Mouse (Mus musculus) CH12.LX (cell line): ENCODE measurements around the gene Spred2. TPM values are rescaled to one million over a fixed set of nuclear protein-coding genes. Genes with fewer than 3 reads are reported as not detected.

Source experiments
- DNase-seq: peaks from one replicate; pipeline ENCODE4 v3.0.0-alpha.2; 2013; ENCODE audit errors: extremely low read depth
- H3K27ac ChIP-seq: 2 replicates; pipeline ENCODE4 v1.5.1; 2012; ENCODE audit warnings: low read depth, mild to moderate bottlenecking, control low read depth, moderate library complexity; ENCODE audit not compliant: insufficient read depth
- H3K27me3 ChIP-seq: replicated peaks from 2 replicates; pipeline ENCODE3; 2012; ENCODE audit warnings: inconsistent platforms
- H3K36me3 ChIP-seq, 2 experiments: replicated peaks in 1 of 2; 2 replicates each; pipeline versions ENCODE3 to v1.6.1; 2012; ENCODE audit warnings: inconsistent platforms in 1 of 2, low read length in 1 of 2, mild to moderate bottlenecking in 1 of 2, mixed read lengths in 1 of 2, moderate library complexity in 1 of 2; ENCODE audit not compliant: control insufficient read depth in 1 of 2, insufficient read depth in 1 of 2
- H3K4me1 ChIP-seq, 2 experiments: 2 replicates each; pipeline ENCODE4 v1.6.1; 2012; ENCODE audit warnings: inconsistent platforms in 1 of 2, moderate library complexity in 1 of 2; ENCODE audit not compliant: insufficient read depth in 2 of 2, control insufficient read depth in 1 of 2
- H3K4me2 ChIP-seq: 2 replicates; pipeline ENCODE4 v1.6.1; 2012; ENCODE audit warnings: low read depth, mild to moderate bottlenecking, control low read depth; ENCODE audit not compliant: poor library complexity, insufficient read depth, severe bottlenecking
- H3K4me3 ChIP-seq, 3 experiments: fragments of 150-350 bp in 1 of 3; sonication (generic) in 1 of 3; replicated peaks in 1 of 3; 2 replicates each; pipeline versions ENCODE3 to v1.5.1; 2011 to 2012; ENCODE audit warnings: low read depth in 2 of 3, low read length in 2 of 3, mild to moderate bottlenecking in 2 of 3, moderate library complexity in 2 of 3, control low read depth in 1 of 3, improper control_type of control experiment in 1 of 3, inconsistent platforms in 1 of 3, mixed read lengths in 1 of 3; ENCODE audit not compliant: poor library complexity in 1 of 3
- H3K79me2 ChIP-seq: replicated peaks from 2 replicates; pipeline ENCODE4 v1.6.1; 2012; ENCODE audit warnings: mild to moderate bottlenecking, moderate library complexity; ENCODE audit not compliant: control insufficient read depth, poor library complexity, insufficient read depth, severe bottlenecking; ENCODE audit errors: extremely low read depth
- H3K9ac ChIP-seq: 2 replicates; pipeline ENCODE4 v1.6.1; 2012; ENCODE audit warnings: low read depth, mild to moderate bottlenecking, control low read depth, moderate library complexity; ENCODE audit not compliant: insufficient read depth
- H3K9me3 ChIP-seq: replicated peaks from 2 replicates; pipeline ENCODE3; 2012; ENCODE audit warnings: low read length, inconsistent platforms, mixed read lengths
- BHLHE40 ChIP-seq: IDR thresholded peaks from 2 replicates; pipeline ENCODE4 v1.6.1; 2011; ENCODE audit warnings: mild to moderate bottlenecking, low read depth, low read length, improper control_type of control experiment
- CHD1 ChIP-seq: IDR thresholded peaks from 2 replicates; pipeline ENCODE4 v1.6.1; 2012; ENCODE audit warnings: low read depth, low read length, improper control_type of control experiment, inconsistent platforms
- E2F4 ChIP-seq: IDR thresholded peaks from 2 replicates; pipeline ENCODE4 v1.6.1; 2011; ENCODE audit warnings: low read depth, low read length, improper control_type of control experiment; ENCODE audit not compliant: insufficient replicate concordance
- EP300 ChIP-seq: IDR thresholded peaks from 2 replicates; pipeline ENCODE4 v1.6.1; 2011; ENCODE audit warnings: low read length, improper control_type of control experiment
- ETS1 ChIP-seq: conservative IDR thresholded peaks from 2 replicates; pipeline ENCODE4 v1.6.1; 2012; ENCODE audit warnings: low read depth, mild to moderate bottlenecking, inconsistent platforms, low read length, improper control_type of control experiment, moderate library complexity
- GABPA ChIP-seq: IDR thresholded peaks from 2 replicates; pipeline ENCODE4 v1.6.1; 2012; ENCODE audit warnings: low read depth, low read length, improper control_type of control experiment, inconsistent platforms; ENCODE audit not compliant: insufficient replicate concordance
- IRF4 ChIP-seq: IDR thresholded peaks from 2 replicates; pipeline ENCODE4 v1.6.1; 2014; ENCODE audit warnings: low read depth, mild to moderate bottlenecking, inconsistent platforms, low read length, improper control_type of control experiment
- JUN ChIP-seq: IDR thresholded peaks from 2 replicates; pipeline ENCODE4 v1.6.1; 2011; ENCODE audit warnings: low read depth, mild to moderate bottlenecking, low read length, improper control_type of control experiment, moderate library complexity; ENCODE audit not compliant: insufficient read depth
- KAT2A ChIP-seq: IDR thresholded peaks from 2 replicates; pipeline ENCODE4 v1.6.1; 2012; ENCODE audit warnings: low read length, improper control_type of control experiment, inconsistent platforms; ENCODE audit not compliant: insufficient replicate concordance
- MAFK ChIP-seq: IDR thresholded peaks from 2 replicates; pipeline ENCODE4 v1.6.1; 2011; ENCODE audit warnings: low read length, improper control_type of control experiment; ENCODE audit not compliant: insufficient replicate concordance
- MAZ ChIP-seq: IDR thresholded peaks from 2 replicates; pipeline ENCODE4 v1.6.1; 2012; ENCODE audit warnings: low read depth, mild to moderate bottlenecking, inconsistent platforms, low read length, improper control_type of control experiment, moderate library complexity
- MEF2A ChIP-seq: IDR thresholded peaks from 2 replicates; pipeline ENCODE4 v1.6.1; 2014; ENCODE audit warnings: low read depth, mild to moderate bottlenecking, inconsistent platforms, low read length, improper control_type of control experiment, borderline replicate concordance
- MXI1 ChIP-seq: IDR thresholded peaks from 2 replicates; pipeline ENCODE4 v1.6.1; 2011; ENCODE audit warnings: mild to moderate bottlenecking, low read depth, low read length, improper control_type of control experiment
- MYC ChIP-seq: IDR thresholded peaks from 2 replicates; pipeline ENCODE4 v1.6.1; 2011; ENCODE audit warnings: low read depth, mild to moderate bottlenecking, improper control_type of control experiment, low read length
- NELFE ChIP-seq: IDR thresholded peaks from 2 replicates; pipeline ENCODE4 v1.6.1; 2011; ENCODE audit warnings: low read depth, low read length, improper control_type of control experiment
- NRF1 ChIP-seq: IDR thresholded peaks from 2 replicates; pipeline ENCODE4 v1.6.1; 2014; ENCODE audit warnings: low read depth, mild to moderate bottlenecking, inconsistent platforms, low read length, improper control_type of control experiment, moderate library complexity
- PAX5 ChIP-seq: IDR thresholded peaks from 2 replicates; pipeline ENCODE4 v1.6.1; 2012; ENCODE audit warnings: low read length, inconsistent platforms, mixed read lengths
- POLR2A ChIP-seq: IDR thresholded peaks from 2 replicates; pipeline ENCODE4 v1.6.1; 2011; ENCODE audit warnings: low read depth, mild to moderate bottlenecking, improper control_type of control experiment, low read length
- POLR2AphosphoS2 ChIP-seq: IDR thresholded peaks from 2 replicates; pipeline ENCODE4 v1.6.1; 2011; ENCODE audit warnings: low read depth, low read length, improper control_type of control experiment
- RAD21 ChIP-seq: IDR thresholded peaks from 2 replicates; pipeline ENCODE4 v1.6.1; 2011; ENCODE audit warnings: low read depth, mild to moderate bottlenecking, low read length, improper control_type of control experiment, moderate library complexity
- SIN3A ChIP-seq: IDR thresholded peaks from 2 replicates; pipeline ENCODE4 v1.6.1; 2012; ENCODE audit warnings: low read length, improper control_type of control experiment, inconsistent platforms
- TBP ChIP-seq: conservative IDR thresholded peaks from 2 replicates; pipeline ENCODE4 v1.6.1; 2011; ENCODE audit warnings: low read depth, low read length, improper control_type of control experiment
- TCF12 ChIP-seq: IDR thresholded peaks from 2 replicates; pipeline ENCODE4 v1.6.1; 2014; ENCODE audit warnings: low read depth, mild to moderate bottlenecking, inconsistent platforms, low read length, improper control_type of control experiment
- UBTF ChIP-seq: IDR thresholded peaks from 2 replicates; pipeline ENCODE4 v1.6.1; 2012; ENCODE audit warnings: low read depth, mild to moderate bottlenecking, inconsistent platforms, low read length, improper control_type of control experiment, moderate library complexity
- USF1 ChIP-seq: IDR thresholded peaks from 2 replicates; pipeline ENCODE4 v1.6.1; 2014; ENCODE audit warnings: low read depth, mild to moderate bottlenecking, inconsistent platforms, low read length, improper control_type of control experiment
- USF2 ChIP-seq: conservative IDR thresholded peaks from 2 replicates; pipeline ENCODE4 v1.6.1; 2011; ENCODE audit warnings: low read depth, low read length, improper control_type of control experiment
- ZC3H11A ChIP-seq: IDR thresholded peaks from 2 replicates; pipeline ENCODE4 v1.6.1; 2012; ENCODE audit warnings: low read depth, mild to moderate bottlenecking, inconsistent platforms, low read length, improper control_type of control experiment
- ZKSCAN1 ChIP-seq: IDR thresholded peaks from 2 replicates; pipeline ENCODE4 v1.6.1; 2012; ENCODE audit warnings: low read depth, inconsistent platforms, low read length, improper control_type of control experiment, borderline replicate concordance
- ZMIZ1 ChIP-seq: IDR thresholded peaks from 2 replicates; pipeline ENCODE4 v1.6.1; 2012; ENCODE audit warnings: low read depth, mild to moderate bottlenecking, inconsistent platforms, low read length, improper control_type of control experiment
- ZNF384 ChIP-seq: IDR thresholded peaks from 2 replicates; pipeline ENCODE4 v1.6.1; 2012; ENCODE audit warnings: low read depth, low read length, improper control_type of control experiment, inconsistent platforms
- dilution Hi-C: fragments of 300-500 bp; cut with MboI; formaldehyde crosslinking; loops from 2 replicates; pipeline ENCODE4 v1.14.3; 2020; ENCODE audit warnings: low sequenced_read_pairs; ENCODE audit not compliant: extremely low pct_unique_long_range_greater_than_20kb, extremely low pct_ligation_motif_present
- in situ Hi-C: fragments of 300-500 bp; cut with MboI; formaldehyde crosslinking; loops from 3 replicates; pipeline ENCODE4 v1.14.3; 2019; ENCODE audit warnings: low sequenced_read_pairs, low pct_ligation_motif_present, low pct_unique_long_range_greater_than_20kb, mixed read lengths
- polyA plus RNA-seq: library from polyadenylated mRNA; unstranded; fragments of >175 nt; gene quantifications from 2 replicates; pipeline ENCODE4 v1.2.1, GENCODE M21; 2012; ENCODE audit warnings: low read depth; ENCODE audit not compliant: insufficient read length
- total RNA-seq, 2 experiments: library from RNA; depleted of rRNA; stranded (reverse); fragments of 300-350 nt in 1 of 2; fragments of >200 nt in 1 of 2; gene quantifications; 2 replicates each; pipeline ENCODE4 v1.2.3; 2012 to 2014

Gene Spred2
- total and polyA plus RNA-seq, 3 experiments = 1.4 to 15.8 (median 4.2) TPM

GRCm38 (mm10) chr11:19946721-19947120 is 22.5 kb downstream of the Spred2 start:
- Histone ChIP-seq H3K9me3 (peaks cover 9% of the 10 kb centered on the region), H3K36me3 (peaks cover 5 to 71% of the 10 kb centered on the region in 2 experiments), H3K4me3 (no peak overlapping the region), H3K27ac (no peak overlapping the region), H3K79me2 (peaks cover 6% of the 10 kb centered on the region), H3K4me1 (peaks cover 7 to 73% of the 10 kb centered on the region in 2 experiments; a peak in 3 of 4 replicates), H3K9ac (no peak overlapping the region), H3K4me2 (no peak overlapping the region), H3K27me3 (no peaks in the 10 kb centered on the region)
- in situ Hi-C loops (no loop called here), dilution Hi-C loops (no loop called here)
- TF ChIP-seq IRF4 = no peak
- no peak for TF ChIP-seq MEF2A
- no peak for TF ChIP-seq ZC3H11A
- TF ChIP-seq E2F4 = no peak
- no peak for TF ChIP-seq GABPA
- no peak for TF ChIP-seq JUN
- TF ChIP-seq EP300 = no peak
- TF ChIP-seq MXI1 = no peak
- TF ChIP-seq USF2 = no peak
- TF ChIP-seq POLR2AphosphoS2 = no peak
- no peak for TF ChIP-seq TCF12
- no peak for TF ChIP-seq ETS1
- no peak for TF ChIP-seq ZMIZ1
- TF ChIP-seq CHD1 = no peak
- TF ChIP-seq USF1 = no peak
- no peak for TF ChIP-seq NELFE
- no peak for TF ChIP-seq ZKSCAN1
- DNase-seq = no peak

GRCm38 (mm10) chr11:19947626-19948135 is 23.5 kb downstream of the Spred2 start:
- TF ChIP-seq GABPA (no peak), UBTF (no peak), NRF1 (no peak), RAD21 (no peak), MAFK (no peak), CHD1 (no peak), POLR2A (no peak), KAT2A (no peak), EP300 (no peak), USF2 (no peak), ZNF384 (no peak), MEF2A (no peak), SIN3A (no peak), ZMIZ1 (no peak), MAZ (no peak), TBP (no peak), MYC (no peak), PAX5 (no peak), BHLHE40 (no peak)
- dilution Hi-C loops (no loop called here), in situ Hi-C loops (no loop called here)
- H3K4me2 ChIP-seq = no peak overlapping the region
- H3K36me3 ChIP-seq = peaks cover 5 to 65% of the 10 kb centered on the region in 2 experiments
- peaks cover 7 to 70% of the 10 kb centered on the region in 2 experiments; a peak in 3 of 4 replicates for H3K4me1 ChIP-seq
- no peak for DNase-seq
- no peak overlapping the region for H3K27ac ChIP-seq
- no peaks in the 10 kb centered on the region for H3K27me3 ChIP-seq
- no peak overlapping the region for H3K9ac ChIP-seq
- no peak overlapping the region for H3K4me3 ChIP-seq
- H3K9me3 ChIP-seq = peaks cover 9% of the 10 kb centered on the region
- H3K79me2 ChIP-seq = peaks cover 6% of the 10 kb centered on the region
